In the genomic region with DNA sequence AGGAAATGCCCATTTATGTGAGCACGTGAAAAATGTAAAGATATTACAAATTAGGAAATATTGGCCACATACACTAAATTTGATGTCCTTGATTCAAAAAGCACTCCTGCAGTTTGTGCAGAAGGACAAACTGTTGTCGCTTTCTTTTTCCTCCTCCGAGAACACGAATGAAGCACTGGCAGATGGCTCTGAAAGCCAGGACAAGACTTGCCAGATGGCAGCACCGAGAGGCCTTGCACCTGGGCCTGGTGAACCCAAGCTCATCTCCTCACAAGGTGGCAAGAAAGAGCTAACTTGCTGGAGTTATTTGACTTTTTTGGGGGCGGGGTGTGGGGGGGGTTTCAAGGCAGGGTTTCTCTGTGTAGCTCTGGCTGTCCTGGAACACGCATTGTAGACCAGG, we compare ENCODE assay signal across 12 mouse cellular contexts.
"Had no signal": no experiment of that assay in that cellular context is flagged by ENCODE, and none has a peak within 500 bp of the region (broad histone marks: within the 10 kb centered on the region; RNA-seq: fewer than 3 reads in every experiment).

No protein-coding gene starts in this region.

- DNase-seq: retina, postnatal 1 day; right cerebral cortex, adult 18-20 months; right cerebral cortex, postnatal 14 days; right cerebral cortex, postnatal 25 days; right cerebral cortex, postnatal 4 days; spleen, adult 18-20 months; thymus, adult 18-20 months; thymus, adult 2 months; thymus, postnatal 14 days; thymus, postnatal 25 days; thymus, postnatal 36 days; thymus, postnatal 4 days had no signal
